47 mouse cellular contexts compared by ENCODE assay signal in genomic region chr5:106639627-106640026, GRCm38 (mm10). TPM values are rescaled to one million over a fixed set of nuclear protein-coding genes. Genes with fewer than 3 reads are reported as not detected.
"Had no signal": no experiment of that assay in that cellular context is flagged by ENCODE, and none has a peak within 500 bp of the region (broad histone marks: within the 10 kb centered on the region; RNA-seq: fewer than 3 reads in every experiment).

No protein-coding gene starts in this region.

- H3K9ac ChIP-seq: limb, embryonic 12.5 days; limb, embryonic 13.5 days; limb, embryonic 15.5 days; liver, embryonic 12.5 days; liver, embryonic 13.5 days; liver, embryonic 14.5 days; liver, embryonic 15.5 days; liver, postnatal 0 days; lung, embryonic 14.5 days; lung, embryonic 15.5 days; midbrain, embryonic 12.5 days; midbrain, embryonic 13.5 days; midbrain, embryonic 15.5 days; neural tube, embryonic 12.5 days had no signal

- H3K27me3 ChIP-seq: limb, embryonic 12.5 days; limb, embryonic 13.5 days; limb, embryonic 15.5 days; liver, embryonic 12.5 days; liver, embryonic 13.5 days; liver, embryonic 15.5 days; lung, embryonic 15.5 days; megakaryocyte, embryonic 14.5 days; midbrain, embryonic 12.5 days; midbrain, embryonic 13.5 days; midbrain, embryonic 15.5 days; neural tube, embryonic 12.5 days had no signal

- H3K4me3 ChIP-seq: limb, embryonic 10.5 days; limb, embryonic 12.5 days; limb, embryonic 13.5 days; limb, embryonic 15.5 days; liver, embryonic 12.5 days; liver, embryonic 13.5 days; liver, embryonic 15.5 days; lung, embryonic 15.5 days; megakaryocyte, embryonic 14.5 days; midbrain, embryonic 10.5 days; midbrain, embryonic 12.5 days; midbrain, embryonic 13.5 days; midbrain, embryonic 15.5 days; myocyte; neural tube, embryonic 12.5 days had no signal

- H3K4me2 ChIP-seq: limb, embryonic 12.5 days; limb, embryonic 13.5 days; limb, embryonic 15.5 days; liver, embryonic 11.5 days; liver, embryonic 12.5 days; liver, embryonic 13.5 days; liver, embryonic 15.5 days; lung, embryonic 14.5 days; lung, embryonic 15.5 days; midbrain, embryonic 11.5 days; midbrain, embryonic 12.5 days; midbrain, embryonic 13.5 days; midbrain, embryonic 15.5 days; neural tube, embryonic 12.5 days had no signal

- ATAC-seq: liver, embryonic 12.5 days; liver, postnatal 0 days; lung, postnatal 0 days; midbrain, embryonic 13.5 days; midbrain, embryonic 15.5 days; midbrain, embryonic 16.5 days had no signal

- H3K4me1 ChIP-seq: limb, embryonic 15.5 days; midbrain, embryonic 10.5 days; midbrain, embryonic 15.5 days; neural tube, embryonic 12.5 days had no signal

- H3K9me3 ChIP-seq: limb, embryonic 10.5 days; limb, embryonic 12.5 days; limb, embryonic 13.5 days; limb, embryonic 15.5 days; liver, embryonic 12.5 days; liver, embryonic 13.5 days; liver, embryonic 15.5 days; lung, embryonic 15.5 days; megakaryocyte, embryonic 14.5 days; midbrain, embryonic 10.5 days; midbrain, embryonic 12.5 days; midbrain, embryonic 13.5 days; midbrain, embryonic 15.5 days; neural tube, embryonic 12.5 days had no signal

- DNase-seq: liver; liver, embryonic 13.5 days; liver, postnatal 0 days; lung, adult 18-20 months; lung, adult 2 months; lung, embryonic 14.5 days; lung, postnatal 10 days; lung, postnatal 14 days; lung, postnatal 36 days; lung, postnatal 4 days; midbrain, embryonic 14.5 days had no signal

- H3K27ac ChIP-seq: limb, embryonic 10.5 days; limb, embryonic 12.5 days; limb, embryonic 13.5 days; limb, embryonic 15.5 days; liver, embryonic 12.5 days; liver, embryonic 13.5 days; liver, embryonic 14.5 days; liver, embryonic 15.5 days; lung, embryonic 15.5 days; macrophage; midbrain, embryonic 10.5 days; midbrain, embryonic 12.5 days; midbrain, embryonic 13.5 days; midbrain, embryonic 15.5 days; neural tube, embryonic 12.5 days had no signal

RNA-seq across cellular contexts. Expression of gene Gm17304, which starts 30.7 kb away (rescaled TPM):
- total RNA-seq: left cerebral cortex, postnatal 10 days; left cerebral cortex, postnatal 14 days; left cerebral cortex, postnatal 25 days; left cerebral cortex, postnatal 36 days; left cerebral cortex, postnatal 4 days; liver, adult 2 months; megakaryocyte progenitor cell, adult 5-6 weeks; megakaryocyte, adult 5-6 weeks; megakaryocyte-erythroid progenitor cell, adult 5-6 weeks; midbrain, postnatal 0 days; monocyte, adult 5-6 weeks had no signal
- polyA plus RNA-seq: limb, embryonic 10.5 days; limb, embryonic 11.5 days; limb, embryonic 12.5 days; limb, embryonic 13.5 days; limb, embryonic 14.5 days; limb, embryonic 15.5 days; liver, adult 2 months; liver, embryonic 11.5 days; liver, embryonic 12.5 days; liver, embryonic 13.5 days; liver, embryonic 14.5 days; liver, embryonic 15.5 days; liver, embryonic 16.5 days; liver, postnatal 0 days; lung, adult 2 months; lung, embryonic 14.5 days; lung, embryonic 15.5 days; lung, embryonic 16.5 days; lung, postnatal 0 days; macrophage; midbrain, embryonic 10.5 days; midbrain, embryonic 11.5 days; midbrain, embryonic 12.5 days; midbrain, embryonic 13.5 days; midbrain, embryonic 14.5 days; midbrain, embryonic 15.5 days; midbrain, embryonic 16.5 days; midbrain, postnatal 0 days; myocyte; neural tube, embryonic 11.5 days; neural tube, embryonic 12.5 days had no signal
